Mouse (Mus musculus): ENCODE measurements around the gene Slc2a13. TPM values are rescaled to one million over a fixed set of nuclear protein-coding genes. Genes with fewer than 3 reads are reported as not detected.

Gene Slc2a13
- total RNA-seq, 2 experiments from 2014 or later: 107 to 112 TPM

DNA sequence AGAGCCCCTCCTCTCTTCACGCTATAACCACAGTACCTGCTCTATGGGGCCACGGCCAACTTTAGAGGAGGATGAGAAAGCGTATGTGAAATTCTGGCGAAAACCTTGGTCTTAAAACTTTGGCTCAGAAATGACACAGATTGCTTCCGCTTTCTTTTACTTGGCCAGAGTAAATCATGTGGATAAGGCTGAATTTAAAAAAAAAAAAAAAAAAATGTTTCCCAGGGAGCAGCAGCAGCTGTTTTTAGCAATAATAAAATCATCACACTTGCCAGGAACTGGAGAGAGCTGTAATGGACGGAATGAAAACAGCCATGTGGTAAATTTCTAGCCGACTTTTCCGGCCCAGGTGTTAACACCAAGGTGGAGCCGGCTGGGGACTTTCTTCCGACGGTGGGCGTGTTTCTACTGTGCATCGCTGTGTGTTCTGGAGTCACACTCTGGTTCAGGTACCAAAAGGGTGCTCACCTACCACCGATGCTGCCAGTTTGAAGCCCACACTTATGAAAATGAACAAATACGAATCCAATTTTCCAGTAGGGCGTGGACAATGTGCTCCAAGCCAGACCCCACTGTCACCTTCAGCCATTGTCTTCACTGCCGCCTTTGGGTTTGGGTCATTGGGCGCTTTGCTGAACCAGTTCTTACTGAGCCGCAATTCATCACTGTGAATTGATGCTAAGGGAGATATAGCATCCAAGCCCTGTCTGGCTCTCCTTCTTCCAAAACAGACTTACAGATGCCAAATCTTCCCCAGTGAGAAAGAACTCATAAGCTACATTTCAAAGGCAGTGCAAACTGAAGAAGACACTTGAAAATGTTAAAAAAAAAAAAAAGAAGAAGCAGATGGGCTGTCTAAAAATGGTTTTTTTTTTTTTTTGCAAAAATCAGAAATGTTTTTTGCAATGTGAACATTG lies 258.4 kb downstream of the Slc2a13 start:
- H3K27ac ChIP-seq: peak overlapping the region; percentile 87
- H3K4me3 ChIP-seq: 0 out of 2 replicates have a peak overlapping the region, but pooled peaks have one; percentile 5
- no peak for TF ChIP-seq CTCF (IDR thresholded peaks at IDR 0.05)
- no peak for DNase-seq (ENCODE audit: extremely low spot score in 1 of 2, low spot score in 2 of 2)
- intact Hi-C loops (cut with DNase I): loop anchor here (1.0 to 2.0 kb wide), 2 partner anchors 62 to 125 kb away; no protein-coding TSS in a partner anchor

DNA sequence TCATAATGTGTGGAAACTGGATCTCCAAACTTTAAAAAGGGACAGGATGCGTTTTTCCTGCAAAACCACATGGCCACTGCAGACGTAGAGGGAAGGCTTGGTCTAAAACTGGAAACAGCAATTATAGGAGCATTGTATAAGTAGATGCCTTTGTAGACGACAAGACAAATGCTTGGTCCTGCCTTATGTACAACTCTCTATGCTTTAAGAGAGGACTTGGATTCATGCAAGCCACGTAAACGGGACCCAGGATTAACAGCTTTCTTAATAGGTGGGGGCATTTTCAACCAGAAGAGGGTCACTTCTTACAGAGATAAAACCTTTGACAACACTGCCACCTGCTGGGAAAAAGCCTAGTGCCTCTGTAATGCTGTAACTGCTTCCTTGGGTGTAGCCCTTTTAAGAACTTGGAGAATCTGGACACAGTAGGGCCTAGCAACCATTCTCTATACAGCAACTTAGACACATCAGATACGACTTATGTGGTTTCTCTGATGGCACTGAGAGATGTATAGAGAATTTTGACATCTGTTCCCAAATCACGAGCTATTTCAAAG lies 268.7 kb downstream of the Slc2a13 start:
- peak in 1 of 2 experiments; percentile 42 for DNase-seq (ENCODE audit: extremely low spot score in 1 of 2, low spot score in 2 of 2)
- H3K27ac ChIP-seq: 0 out of 2 replicates have a peak overlapping the region, but pooled peaks have one; percentile 25
- intact Hi-C loops (cut with DNase I): loop anchor here (5.0 kb wide), 2 partner anchors 142 to 448 kb away; no protein-coding TSS in a partner anchor
- TF ChIP-seq CTCF (IDR thresholded peaks at IDR 0.05): peak; percentile 61
- H3K4me3 ChIP-seq: no peak overlapping the region

DNA sequence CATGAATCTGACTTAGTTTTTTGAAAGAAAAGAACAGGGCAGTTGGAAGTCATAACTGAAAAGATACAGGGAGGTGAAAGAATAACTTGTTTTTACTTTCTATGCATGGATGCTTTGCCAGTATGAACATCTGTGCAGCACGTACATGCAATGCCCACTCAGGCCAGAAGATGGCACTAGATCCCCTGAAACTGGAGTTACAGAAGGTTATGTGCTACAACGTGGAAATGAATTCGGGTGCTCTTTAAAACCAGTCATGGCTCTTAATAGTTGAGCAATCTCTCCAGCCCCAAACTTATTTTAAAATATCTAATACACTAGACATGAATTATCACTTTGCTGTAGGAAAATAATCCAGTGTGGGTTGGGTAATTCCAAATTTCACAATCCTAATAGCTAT lies 271.7 kb downstream of the Slc2a13 start:
- peak; percentile 83 to 94 for DNase-seq (ENCODE audit: extremely low spot score in 1 of 2, low spot score in 2 of 2)
- no peak overlapping the region for H3K27ac ChIP-seq
- H3K4me3 ChIP-seq: no peak overlapping the region
- intact Hi-C loops (cut with DNase I): loop anchor here (1.0 to 5.0 kb wide), 3 partner anchors 139 to 451 kb away; no protein-coding TSS in a partner anchor
- TF ChIP-seq CTCF (IDR thresholded peaks at IDR 0.05): peak; percentile 99

DNA sequence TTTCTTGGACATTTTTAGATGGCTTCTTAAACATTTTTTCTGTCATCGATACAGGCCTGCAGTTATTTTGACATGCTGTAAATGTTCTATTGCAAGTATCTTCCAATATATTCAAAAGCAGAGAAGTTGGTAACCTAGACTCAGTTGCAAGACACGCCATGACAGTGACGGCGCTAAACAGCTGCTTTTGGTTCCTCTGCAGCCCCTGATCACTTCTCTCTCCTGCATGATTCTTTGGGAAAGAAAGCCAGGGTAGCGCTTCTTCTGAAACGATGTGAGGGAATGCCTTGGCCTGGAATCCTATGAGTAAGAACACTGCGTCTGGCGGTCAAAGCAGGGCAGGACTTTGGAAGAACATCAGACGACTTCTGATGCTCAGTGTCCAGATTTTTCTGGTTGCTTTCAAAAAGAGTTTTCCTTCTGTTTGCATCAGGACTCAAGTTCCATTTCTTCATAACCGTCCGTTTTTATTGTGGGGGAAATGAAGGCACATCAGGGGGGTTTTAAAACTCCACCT lies 273.7 kb downstream of the Slc2a13 start:
- Histone ChIP-seq H3K4me3 (no peak overlapping the region), H3K27ac (no peak overlapping the region)
- intact Hi-C loops (cut with DNase I): loop anchor here (10.0 kb wide), 1 partner anchor 305 kb away; no protein-coding TSS in a partner anchor
- no peak for TF ChIP-seq CTCF (IDR thresholded peaks at IDR 0.05)
- no peak for DNase-seq (ENCODE audit: extremely low spot score in 1 of 2, low spot score in 2 of 2)

DNA sequence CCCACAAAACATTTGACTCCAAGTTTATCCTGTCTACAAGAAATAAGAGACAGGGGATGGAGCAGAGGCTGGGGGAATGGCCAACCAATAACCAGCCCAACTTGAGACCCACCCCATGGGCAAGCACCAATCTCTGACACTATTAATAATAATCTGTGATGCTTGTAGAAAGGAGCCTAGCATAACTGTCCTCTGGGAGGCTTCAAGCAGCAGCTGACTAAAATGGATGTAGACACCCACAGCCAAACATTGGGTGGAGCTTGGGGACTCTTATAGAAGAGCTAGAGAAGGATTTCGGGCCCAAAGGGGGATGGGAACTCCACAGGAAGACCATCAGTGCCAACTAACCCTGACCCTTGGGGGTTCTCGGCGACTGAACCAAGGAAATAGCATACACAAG lies 289.6 kb downstream of the Slc2a13 start:
- Histone ChIP-seq H3K4me3 (no peak overlapping the region), H3K27ac (no peak overlapping the region)
- intact Hi-C loops (cut with DNase I): no loop called here
- no peak for TF ChIP-seq CTCF (IDR thresholded peaks at IDR 0.05)
- DNase-seq (ENCODE audit: extremely low spot score in 1 of 2, low spot score in 2 of 2): no peak

DNA sequence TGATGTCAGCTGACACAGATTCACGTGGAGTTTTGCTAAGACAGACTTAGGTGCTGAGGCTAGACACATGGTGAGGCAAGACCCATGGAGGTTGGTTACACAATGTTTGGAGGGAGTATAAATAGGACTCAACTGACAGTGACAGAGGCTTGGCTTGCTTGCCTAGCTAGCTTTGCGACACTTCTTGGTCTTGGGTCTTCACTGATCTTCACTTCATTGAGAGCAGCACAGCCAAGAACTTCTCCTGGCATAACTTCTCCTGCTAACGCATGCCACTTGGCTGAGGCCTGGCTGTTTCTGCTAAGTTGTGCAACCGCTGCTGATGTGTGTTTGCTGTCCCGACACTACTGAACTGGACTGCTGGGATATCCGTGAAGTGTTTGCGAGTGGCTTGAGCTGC lies 290.2 kb downstream of the Slc2a13 start:
- intact Hi-C loops (cut with DNase I): no loop called here
- no peak for DNase-seq (ENCODE audit: extremely low spot score in 1 of 2, low spot score in 2 of 2)
- no peak for TF ChIP-seq CTCF (IDR thresholded peaks at IDR 0.05)
- Histone ChIP-seq H3K27ac (no peak overlapping the region), H3K4me3 (no peak overlapping the region)

DNA sequence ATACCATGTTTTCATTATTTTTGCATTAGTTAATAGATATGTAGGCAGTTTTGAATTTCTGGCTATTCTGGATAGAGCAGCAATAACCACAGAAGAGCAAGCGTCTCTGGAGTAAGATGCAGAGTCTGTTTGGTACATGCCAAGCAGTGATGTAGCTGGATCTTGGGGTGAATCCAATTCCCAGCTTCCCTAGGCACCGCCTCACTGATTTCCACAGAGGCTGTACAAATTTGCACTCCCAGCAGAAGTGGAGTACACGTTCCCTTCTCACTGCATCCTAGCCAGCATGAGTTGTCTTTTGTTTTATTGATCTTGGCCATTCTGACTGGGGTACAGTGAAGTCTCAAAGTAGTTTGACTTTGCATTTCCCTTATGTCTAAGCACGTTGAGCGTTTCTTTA lies 291.5 kb downstream of the Slc2a13 start:
- intact Hi-C loops (cut with DNase I): no loop called here
- TF ChIP-seq CTCF (IDR thresholded peaks at IDR 0.05): no peak
- Histone ChIP-seq H3K4me3 (no peak overlapping the region), H3K27ac (no peak overlapping the region)
- no peak for DNase-seq (ENCODE audit: extremely low spot score in 1 of 2, low spot score in 2 of 2)

DNA sequence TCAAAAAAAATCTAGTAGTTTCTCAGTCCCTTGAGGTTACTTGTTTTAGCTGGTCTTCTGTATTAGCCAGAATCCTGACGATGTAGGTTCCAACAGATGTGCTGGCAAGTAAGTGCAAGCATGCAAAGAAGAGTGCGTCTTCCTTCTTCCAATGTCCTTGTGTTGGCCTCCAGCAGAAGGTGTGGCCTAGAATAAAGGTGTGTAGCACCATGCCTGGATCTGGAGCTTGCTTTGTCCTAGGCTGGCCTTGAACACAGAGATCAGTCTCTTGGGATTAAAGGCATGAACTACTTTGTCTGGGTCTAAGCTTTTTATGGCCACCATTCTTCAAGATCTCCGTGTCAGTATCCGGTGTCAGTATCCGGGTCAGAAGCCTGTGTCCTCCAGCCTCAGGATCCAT lies 293.5 kb downstream of the Slc2a13 start:
- no peak overlapping the region for H3K27ac ChIP-seq
- intact Hi-C loops (cut with DNase I): no loop called here

DNA sequence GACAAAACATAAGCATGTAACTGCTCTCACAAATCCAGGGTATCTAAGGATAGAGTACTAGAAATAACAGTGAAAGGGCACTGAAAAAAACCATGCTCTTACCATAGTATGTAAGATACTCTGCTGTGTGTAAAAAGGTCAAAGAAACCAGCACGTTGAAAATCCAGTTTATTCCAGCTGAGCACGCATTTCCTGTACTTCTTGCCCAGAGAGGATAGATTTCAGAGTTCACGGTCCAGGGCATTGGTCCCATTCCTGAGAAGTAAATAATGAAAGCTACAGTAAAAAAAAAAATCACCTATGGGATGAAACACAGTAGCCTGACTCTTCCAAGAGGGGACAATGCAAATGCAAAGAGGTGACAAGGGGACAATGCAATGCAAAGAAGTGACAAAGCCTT lies 297.1 kb downstream of the Slc2a13 start:
- intact Hi-C loops (cut with DNase I): no loop called here
- TF ChIP-seq CTCF (IDR thresholded peaks at IDR 0.05): no peak
- Histone ChIP-seq H3K27ac (no peak overlapping the region), H3K4me3 (no peak overlapping the region)
- DNase-seq (ENCODE audit: extremely low spot score in 1 of 2, low spot score in 2 of 2): no peak

More for the DNA sequence above, 293.5 kb downstream of the Slc2a13 start:
- DNase-seq (ENCODE audit: extremely low spot score in 1 of 2, low spot score in 2 of 2): no peak
- H3K4me3 ChIP-seq: no peak overlapping the region
- TF ChIP-seq CTCF (IDR thresholded peaks at IDR 0.05): no peak

DNA sequence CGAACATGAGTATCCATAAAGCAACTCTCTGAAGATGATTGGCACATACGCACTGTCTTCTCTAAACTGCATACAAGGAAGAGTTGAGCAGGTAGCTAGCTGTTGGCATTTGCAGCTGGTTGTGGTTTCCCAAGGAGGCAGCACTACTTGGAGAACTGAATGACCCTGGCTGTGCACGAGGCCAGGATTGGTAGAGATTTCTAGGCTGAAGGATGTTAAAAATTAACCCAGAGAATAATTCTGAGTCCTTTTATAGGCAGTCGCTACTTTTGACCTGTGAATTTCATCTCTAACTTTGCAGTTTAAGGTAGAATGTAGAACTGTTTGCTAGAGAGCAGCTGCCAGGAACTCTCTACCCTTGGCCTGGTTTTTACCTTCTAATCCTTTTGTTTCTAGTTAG lies 304.5 kb downstream of the Slc2a13 start:
- no peak for DNase-seq (ENCODE audit: extremely low spot score in 1 of 2, low spot score in 2 of 2)

DNA sequence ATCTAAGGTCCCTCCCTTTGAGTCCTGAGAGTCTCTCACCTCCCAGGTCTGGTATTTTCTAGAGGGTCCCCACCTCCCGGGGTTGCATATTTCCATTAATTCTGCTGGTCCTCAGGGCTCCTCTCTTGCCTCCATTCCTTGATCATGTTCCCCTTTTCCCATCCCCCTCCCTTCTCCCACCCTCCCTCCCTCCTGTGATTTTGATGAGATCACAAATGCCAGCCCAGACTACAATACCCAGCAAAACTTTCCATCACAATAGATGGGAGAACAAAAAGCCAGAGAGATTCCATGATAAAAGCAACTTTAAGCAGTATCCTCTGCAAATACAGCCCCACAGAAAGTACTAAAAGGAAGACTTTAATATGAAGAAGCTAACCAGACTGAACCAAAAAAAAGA lies 309.1 kb downstream of the Slc2a13 start:
- no peak overlapping the region for H3K4me3 ChIP-seq
- no peak for TF ChIP-seq CTCF (IDR thresholded peaks at IDR 0.05)
- DNase-seq (ENCODE audit: extremely low spot score in 1 of 2, low spot score in 2 of 2): no peak
- intact Hi-C loops (cut with DNase I): no loop called here
- no peak overlapping the region for H3K27ac ChIP-seq

More for the DNA sequence above, 304.5 kb downstream of the Slc2a13 start:
- H3K4me3 ChIP-seq: no peak overlapping the region
- no peak overlapping the region for H3K27ac ChIP-seq
- no peak for TF ChIP-seq CTCF (IDR thresholded peaks at IDR 0.05)
- intact Hi-C loops (cut with DNase I): no loop called here

DNA sequence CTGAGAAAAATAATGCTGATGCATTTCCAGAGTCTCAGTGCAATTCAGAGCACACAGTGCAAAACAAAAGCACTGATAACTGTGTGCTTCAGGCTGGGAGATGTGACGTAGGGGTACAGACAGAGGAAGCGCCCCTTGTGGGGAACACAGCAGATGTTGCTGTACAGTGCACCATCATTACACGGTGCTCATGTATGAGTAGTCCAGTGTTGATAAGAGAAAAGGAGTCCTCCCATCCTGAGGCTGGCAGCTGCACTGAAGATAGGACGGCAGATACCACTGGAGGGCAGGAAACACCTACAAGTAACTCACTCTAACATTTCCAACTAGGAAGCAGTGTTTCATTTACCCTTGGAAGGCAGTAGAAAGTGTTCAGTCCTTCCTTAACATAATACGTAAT lies 312.5 kb downstream of the Slc2a13 start:
- Histone ChIP-seq H3K27ac (no peak overlapping the region), H3K4me3 (no peak overlapping the region)
- intact Hi-C loops (cut with DNase I): no loop called here
- no peak for DNase-seq (ENCODE audit: extremely low spot score in 1 of 2, low spot score in 2 of 2)
- TF ChIP-seq CTCF (IDR thresholded peaks at IDR 0.05): peak; percentile 18
